Mouse (Mus musculus): ENCODE measurements at regions not wholly inside any gene's neighbourhood (a gene's known extent, or its start where the extent isn't known, plus 50 kb on each side); places are given as distances from the start of the nearest gene placed in this dataset.
A peak's percentile ranks its signal among the peaks of the same experiment; 100 is the strongest.

- TF ChIP-seq CTCF (IDR thresholded peaks at IDR 0.05; ENCODE audit: control insufficient read depth, insufficient read depth, insufficient read length) (no peak), USF1 (IDR thresholded peaks at IDR 0.05; ENCODE audit: low read depth) (peak; percentile 65), MAX (IDR thresholded peaks at IDR 0.05) (no peak), CEBPB (IDR thresholded peaks at IDR 0.05; ENCODE audit: low read depth) (peak; percentile 68), MYOD1 (IDR thresholded peaks at IDR 0.05; ENCODE audit: control insufficient read depth, insufficient read length, low read depth) (peak; percentile 92), MYOG (IDR thresholded peaks at IDR 0.05; ENCODE audit: control insufficient read depth, extremely low read depth, insufficient read length) (no peak), FOSL1 (IDR thresholded peaks at IDR 0.05; ENCODE audit: insufficient read depth, low read length, poor library complexity, severe bottlenecking) (peak; percentile 48)
These were observed 123.7 kb downstream of the Rdh14 start for GRCm38 (mm10) chr12:10514278-10514677.

All from C2C12 (cell line).